Mouse (Mus musculus) embryonic facial prominence, embryonic 10.5 days (tissue): Measurements from ENCODE around the gene Atp6v0d1. TPM values are rescaled to one million over a fixed set of nuclear protein-coding genes. Genes with fewer than 3 reads are reported as not detected.

Experiments
- microRNA counts: library from miRNA; unstranded; fragments of <30 nt; microRNA quantifications from one replicate; lab custom pipeline; 2017
- microRNA-seq: library from miRNA; unstranded; fragments of <30 nt; microRNA quantifications from one replicate; pipeline ENCODE4, GENCODE M21; 2017
- polyA plus RNA-seq: library from polyadenylated mRNA; unstranded; fragments of >200 nt; fragmentation: Nextera tagmentation; extraction: Ambion mirVana; gene quantifications from 2 replicates; pipeline ENCODE4 v1.2.1, GENCODE M21; 2016

The Atp6v0d1 gene
- polyA plus RNA-seq, 1 experiment from 2014 or later = 64.7 TPM

MicroRNA genes within 50 kb of the gene (microRNA counts, 519-probe panel; counts per million panel counts)
- microRNA mmu-miR-1966 (lab: Ali Mortazavi, UCI) = 2,849 counts per million, percentile 67 among the panel's probes with 10 or more counts

Small RNA genes within 50 kb of the gene (microRNA-seq; reads per million reads assigned to microRNA genes)
- gene Mir1966 = not detected

Other genes with a start within 250 kb of the Atp6v0d1 start
- gene Lrrc29, start 239.8 kb downstream of the Atp6v0d1 start, polyA plus RNA-seq = 1.3 TPM in 2 replicates
- 93.0 and 99.4 TPM in 2 replicates for gene Tmem208, start 239.7 kb downstream of the Atp6v0d1 start, polyA plus RNA-seq
- 2.9 and 3.3 TPM in 2 replicates for gene Fhod1, start 218.1 kb downstream of the Atp6v0d1 start, polyA plus RNA-seq
- 5.5 and 5.7 TPM in 2 replicates for gene Slc9a5, start 217.2 kb downstream of the Atp6v0d1 start, polyA plus RNA-seq
- gene Plekhg4, start 192.8 kb downstream of the Atp6v0d1 start, polyA plus RNA-seq = 0.34 and 0.83 TPM in 2 replicates
- gene Kctd19, start 152.5 kb downstream of the Atp6v0d1 start, polyA plus RNA-seq = 0.08 and 0.16 TPM in 2 replicates
- 0.29 and 0.67 TPM in 2 replicates for gene Lrrc36, start 152.5 kb downstream of the Atp6v0d1 start, polyA plus RNA-seq
- 35.7 and 48.8 TPM in 2 replicates for gene Tppp3, start 94.5 kb downstream of the Atp6v0d1 start, polyA plus RNA-seq
- gene Zdhhc1, start 69.1 kb downstream of the Atp6v0d1 start, polyA plus RNA-seq = 19.2 and 20.5 TPM in 2 replicates
- gene Hsd11b2, start 47.3 kb downstream of the Atp6v0d1 start, polyA plus RNA-seq = 18.8 and 22.2 TPM in 2 replicates
- gene Ripor1, start 39.2 kb upstream of the Atp6v0d1 start, polyA plus RNA-seq = 13.5 and 15.9 TPM in 2 replicates
- gene Ctcf, start 70.5 kb upstream of the Atp6v0d1 start, polyA plus RNA-seq = 136 and 137 TPM in 2 replicates
- gene Agrp, start 71.3 kb upstream of the Atp6v0d1 start, polyA plus RNA-seq = 0.59 and 0.64 TPM in 2 replicates
- gene Carmil2, start 120.2 kb upstream of the Atp6v0d1 start, polyA plus RNA-seq = 1.5 TPM in 2 replicates
- gene Acd, start 135.1 kb upstream of the Atp6v0d1 start, polyA plus RNA-seq = 67.7 and 72.6 TPM in 2 replicates
- gene Pard6a, start 135.1 kb upstream of the Atp6v0d1 start, polyA plus RNA-seq = 15.1 and 16.8 TPM in 2 replicates
- not detected in 2 replicates for gene 4933405L10Rik, start 141.6 kb upstream of the Atp6v0d1 start, polyA plus RNA-seq
- gene Enkd1, start 142.2 kb upstream of the Atp6v0d1 start, polyA plus RNA-seq = 49.3 and 54.0 TPM in 2 replicates
- 34.7 and 36.6 TPM in 2 replicates for gene Gfod2, start 192.6 kb upstream of the Atp6v0d1 start, polyA plus RNA-seq